Mouse (Mus musculus): ENCODE data around the gene Lcmt1.

DNA sequence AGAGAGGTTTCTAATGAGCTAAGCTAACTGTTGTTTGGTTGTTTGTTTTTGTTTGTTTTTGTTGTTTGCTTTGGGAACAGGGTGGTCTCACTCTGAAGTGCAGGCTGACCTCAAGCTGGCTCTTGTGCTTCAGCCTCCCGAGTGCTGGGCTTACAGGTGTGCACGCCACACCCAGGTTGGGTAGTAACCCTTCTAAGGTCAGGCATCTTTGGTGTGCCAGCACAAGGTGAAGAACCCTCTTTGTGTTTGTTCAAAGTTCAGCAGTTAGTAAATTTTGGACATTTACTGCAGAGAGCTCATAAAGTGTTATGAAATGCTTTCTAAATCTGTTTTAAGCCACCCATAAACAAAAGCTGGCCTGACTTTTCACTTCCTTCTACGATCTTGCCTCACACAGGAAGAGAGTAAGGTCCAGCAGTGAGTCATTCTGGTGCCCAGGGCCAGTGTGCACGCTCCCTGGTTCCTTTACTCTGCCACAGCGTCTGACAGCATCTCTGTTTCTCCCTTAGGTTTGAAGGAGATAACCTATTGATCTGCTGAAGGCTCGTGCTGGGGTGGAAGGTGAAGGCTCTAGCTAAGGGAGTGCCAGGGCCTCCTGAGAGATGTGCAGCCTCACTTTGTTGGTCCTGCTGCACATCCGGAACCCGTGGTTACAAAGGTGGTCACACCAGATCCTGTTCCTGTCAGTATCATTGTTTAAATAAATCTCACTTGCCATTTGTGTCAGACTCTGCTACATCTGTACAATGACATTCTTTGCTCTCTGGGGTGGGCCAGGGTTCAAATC lies 60.2 kb downstream of the Lcmt1 start:
- TF ChIP-seq CTCF (IDR thresholded peaks at IDR 0.05; ENCODE audit: low read depth, low read length) = no peak
- TF ChIP-seq POLR2A (IDR thresholded peaks at IDR 0.05; ENCODE audit: extremely low read depth, insufficient read depth, low read length) = no peak
